Mouse (Mus musculus) lung, postnatal 0 days (tissue): ENCODE data around the gene Banp. TPM values are rescaled to one million over a fixed set of nuclear protein-coding genes. Genes with fewer than 3 reads are reported as not detected.
A peak's percentile ranks its signal among the peaks of the same experiment; 100 is the strongest.

Source experiments
- ATAC-seq: fragments of 200-750 bp; cut with Nextera tagmentation; 2 replicates; pipeline ENCODE4 v1.8.0; 2017; ENCODE audit warnings: moderate library complexity
- DNase-seq: peaks from one replicate; pipeline ENCODE4 v3.0.0-alpha.2; 2016; ENCODE audit warnings: low spot score
- H3K27ac ChIP-seq: fragments of 300-500 bp; sonication (generic); 2 replicates; pipeline ENCODE4 v1.5.1; 2014; ENCODE audit warnings: antibody characterized with exemption, mild to moderate bottlenecking, low read length, mixed read lengths
- H3K27me3 ChIP-seq: fragments of 300-500 bp; sonication (generic); replicated peaks from 2 replicates; pipeline ENCODE4 v1.6.1; 2014; ENCODE audit warnings: low read length, mixed read lengths; ENCODE audit not compliant: insufficient read depth
- H3K36me3 ChIP-seq: fragments of 300-500 bp; sonication (generic); 2 replicates; pipeline ENCODE4 v1.6.1; 2014; ENCODE audit warnings: low read length, mixed read lengths; ENCODE audit not compliant: insufficient read depth
- H3K4me1 ChIP-seq: fragments of 300-500 bp; sonication (generic); 2 replicates; pipeline ENCODE4 v1.6.1; 2014; ENCODE audit warnings: antibody characterized with exemption, low read depth, low read length, mixed read lengths; ENCODE audit not compliant: insufficient read depth
- H3K4me2 ChIP-seq: fragments of 300-500 bp; sonication (generic); replicated peaks from 2 replicates; pipeline ENCODE4 v1.6.1; 2014; ENCODE audit warnings: low read depth, mild to moderate bottlenecking, low read length, moderate library complexity, mixed read lengths
- H3K4me3 ChIP-seq: fragments of 300-500 bp; sonication (generic); 2 replicates; pipeline ENCODE4 v1.5.1; 2014; ENCODE audit warnings: low read depth, low read length
- H3K9ac ChIP-seq: fragments of 300-500 bp; sonication (generic); replicated peaks from 2 replicates; pipeline ENCODE4 v1.6.1; 2014; ENCODE audit warnings: low read depth, mild to moderate bottlenecking
- H3K9me3 ChIP-seq: fragments of 300-500 bp; sonication (generic); 2 replicates; pipeline ENCODE4 v1.6.1; 2016; ENCODE audit warnings: low read length, mixed read lengths
- CTCF ChIP-seq: IDR thresholded peaks from 2 replicates; pipeline ENCODE4 v1.5.1; 2016; ENCODE audit warnings: antibody characterized with exemption, mild to moderate bottlenecking
- EP300 ChIP-seq: IDR thresholded peaks from 2 replicates; pipeline ENCODE4 v1.6.1; 2016; ENCODE audit warnings: antibody characterized with exemption, mild to moderate bottlenecking, control low read depth
- WGBS: fragments of 180-500 bp; shearing (Covaris S2); extraction: QIAGEN DNeasy Blood & Tissue Kit; methylation state at CpG from one replicate; pipeline ENCODE4 v1.1.7; 2014; 5-methylcytosine and 5-hydroxymethylcytosine counted together
- polyA plus RNA-seq: library from polyadenylated mRNA; unstranded; fragments of >200 nt; fragmentation: Nextera tagmentation; extraction: Ambion mirVana; gene quantifications from 2 replicates; pipeline ENCODE4 v1.2.1, GENCODE M21; 2015

Gene Banp
- polyA plus RNA-seq, 1 experiment from 2014 or later: 17.1 TPM

GRCm38 (mm10) chr8:122014606-122015005 is 65.1 kb downstream of the Banp start:
- H3K4me2 ChIP-seq: no peak overlapping the region
- no peak overlapping the region for H3K4me3 ChIP-seq
- no peak for TF ChIP-seq CTCF
- no peak for TF ChIP-seq EP300
- H3K9ac ChIP-seq: no peak overlapping the region
- ATAC-seq: no peak
- no peak for DNase-seq
- no peaks in the 10 kb centered on the region for H3K4me1 ChIP-seq
- 71% methylated on average over 3 of the region's 3 CpGs for WGBS
- no peaks in the 10 kb centered on the region for H3K27me3 ChIP-seq
- no peak overlapping the region for H3K27ac ChIP-seq
- H3K36me3 ChIP-seq: no peaks in the 10 kb centered on the region
- no peaks in the 10 kb centered on the region for H3K9me3 ChIP-seq

- H3K9ac ChIP-seq: no peak overlapping the region
- no peaks in the 10 kb centered on the region for H3K27me3 ChIP-seq
- no peaks in the 10 kb centered on the region for H3K36me3 ChIP-seq
- 0 out of 2 replicates have a peak overlapping the region, but pooled peaks have one; percentile 38 for H3K27ac ChIP-seq
- DNase-seq (peak; percentile 89), ATAC-seq (peak; percentile 60)
- H3K9me3 ChIP-seq: no peaks in the 10 kb centered on the region
- peak; percentile 53; the same call in 1 of the 2 replicates for TF ChIP-seq EP300
- no peak for TF ChIP-seq CTCF
- no peak overlapping the region for H3K4me2 ChIP-seq
- H3K4me3 ChIP-seq: no peak overlapping the region
- peaks cover 7% of the 10 kb centered on the region; the same call in 1 of the 2 replicates for H3K4me1 ChIP-seq
- WGBS: 51% methylated on average over 22 of the region's 22 CpGs
Observed at GRCm38 (mm10) chr8:122018046-122018831, 68.7 kb downstream of the Banp start.

GRCm38 (mm10) chr8:122019162-122019561 is 69.6 kb downstream of the Banp start:
- Histone ChIP-seq H3K9me3 (no peaks in the 10 kb centered on the region), H3K27ac (no peak overlapping the region), H3K36me3 (no peaks in the 10 kb centered on the region), H3K4me3 (no peak overlapping the region), H3K4me1 (peaks cover 7% of the 10 kb centered on the region; the same call in 1 of the 2 replicates), H3K4me2 (no peak overlapping the region), H3K9ac (no peak overlapping the region), H3K27me3 (no peaks in the 10 kb centered on the region)
- WGBS: 93% methylated on average over 1 of the region's 1 CpGs
- no peak for DNase-seq
- ATAC-seq: no peak
- TF ChIP-seq EP300 (no peak), CTCF (no peak)

- no peaks in the 10 kb centered on the region for H3K27me3 ChIP-seq
- no peaks in the 10 kb centered on the region for H3K9me3 ChIP-seq
- TF ChIP-seq CTCF: no peak
- no peak for TF ChIP-seq EP300
- H3K4me3 ChIP-seq: no peak overlapping the region
- no peak overlapping the region for H3K9ac ChIP-seq
- H3K4me1 ChIP-seq: peaks cover 7% of the 10 kb centered on the region; the same call in 1 of the 2 replicates
- H3K27ac ChIP-seq: no peak overlapping the region
- ATAC-seq: no peak
- 0 out of 2 replicates have a peak, but pooled peaks cover 5% of the 10 kb centered on the region for H3K36me3 ChIP-seq
- no peak overlapping the region for H3K4me2 ChIP-seq
- 83% methylated on average over 8 of the region's 8 CpGs for WGBS
- no peak for DNase-seq
Observed at GRCm38 (mm10) chr8:122020050-122020771, 70.7 kb downstream of the Banp start.

- no peak overlapping the region for H3K9ac ChIP-seq
- DNase-seq (peak; percentile 84), ATAC-seq (peak; percentile 77)
- peaks cover 7% of the 10 kb centered on the region; the same call in 1 of the 2 replicates for H3K4me1 ChIP-seq
- H3K4me2 ChIP-seq: no peak overlapping the region
- H3K9me3 ChIP-seq: no peaks in the 10 kb centered on the region
- TF ChIP-seq CTCF: no peak
- no peak for TF ChIP-seq EP300
- no peak overlapping the region for H3K4me3 ChIP-seq
- H3K36me3 ChIP-seq: 0 out of 2 replicates have a peak, but pooled peaks cover 13% of the 10 kb centered on the region
- no peak overlapping the region for H3K27ac ChIP-seq
- no peaks in the 10 kb centered on the region for H3K27me3 ChIP-seq
- WGBS: 45% methylated on average over 2 of the region's 2 CpGs
Observed at GRCm38 (mm10) chr8:122021725-122022124, 72.2 kb downstream of the Banp start.

GRCm38 (mm10) chr8:122022274-122022673 is 72.7 kb downstream of the Banp start:
- WGBS: 61% methylated on average over 6 of the region's 6 CpGs
- H3K9ac ChIP-seq: no peak overlapping the region
- H3K4me3 ChIP-seq: no peak overlapping the region
- TF ChIP-seq EP300: no peak
- TF ChIP-seq CTCF: no peak
- peak; percentile 27; the same call in 1 of the 2 replicates for ATAC-seq
- peak; percentile 67 for DNase-seq
- H3K36me3 ChIP-seq: 0 out of 2 replicates have a peak, but pooled peaks cover 13% of the 10 kb centered on the region
- H3K4me2 ChIP-seq: no peak overlapping the region
- no peak overlapping the region for H3K27ac ChIP-seq
- H3K4me1 ChIP-seq: peaks cover 7% of the 10 kb centered on the region; the same call in 1 of the 2 replicates
- no peaks in the 10 kb centered on the region for H3K27me3 ChIP-seq
- H3K9me3 ChIP-seq: no peaks in the 10 kb centered on the region
